Mouse (Mus musculus) embryonic facial prominence, embryonic 14.5 days (tissue): ENCODE measurements around the gene Pgghg. TPM values are rescaled to one million over a fixed set of nuclear protein-coding genes. Genes with fewer than 3 reads are reported as not detected.

ENCODE experiments used
- ATAC-seq: fragments of 200-750 bp; cut with Nextera tagmentation; 2 replicates; pipeline ENCODE4 v1.8.0; 2017; ENCODE audit warnings: low read depth, moderate number of reproducible peaks, moderate TSS enrichment
- DNase-seq: peaks from one replicate; pipeline ENCODE4 v3.0.0-alpha.2; 2015; ENCODE audit warnings: low spot score
- H3K27ac ChIP-seq: fragments of 300-500 bp; sonication (generic); replicated peaks from 2 replicates; pipeline ENCODE4 v1.5.1; 2014; ENCODE audit warnings: low read depth, mild to moderate bottlenecking, low read length, moderate library complexity
- H3K27me3 ChIP-seq: fragments of 300-500 bp; sonication (generic); replicated peaks from 2 replicates; pipeline ENCODE4 v1.6.1; 2014; ENCODE audit warnings: low read length; ENCODE audit not compliant: control insufficient read depth, insufficient read depth
- H3K36me3 ChIP-seq: fragments of 300-500 bp; sonication (generic); 2 replicates; pipeline ENCODE4 v1.6.1; 2014; ENCODE audit warnings: low read length, mixed read lengths; ENCODE audit not compliant: control insufficient read depth, insufficient read depth
- H3K4me1 ChIP-seq: fragments of 300-500 bp; sonication (generic); 2 replicates; pipeline ENCODE4 v1.6.1; 2014; ENCODE audit warnings: antibody characterized with exemption, low read length; ENCODE audit not compliant: control insufficient read depth, insufficient read depth
- H3K4me2 ChIP-seq: fragments of 300-500 bp; sonication (generic); 2 replicates; pipeline ENCODE4 v1.6.1; 2014; ENCODE audit warnings: low read depth, mild to moderate bottlenecking, low read length, moderate library complexity, mixed read lengths
- H3K4me3 ChIP-seq: fragments of 300-500 bp; sonication (generic); 2 replicates; pipeline ENCODE4 v1.5.1; 2014; ENCODE audit warnings: low read depth, mild to moderate bottlenecking, low read length
- H3K9ac ChIP-seq: fragments of 300-500 bp; sonication (generic); 2 replicates; pipeline ENCODE4 v1.6.1; 2014; ENCODE audit warnings: low read depth, mild to moderate bottlenecking, low read length, moderate library complexity, mixed read lengths
- H3K9me3 ChIP-seq: fragments of 300-500 bp; sonication (generic); 2 replicates; pipeline ENCODE4 v1.6.1; 2016; ENCODE audit warnings: low read length; ENCODE audit not compliant: control insufficient read depth
- WGBS: fragments of 180-500 bp; shearing (Covaris S2); extraction: QIAGEN DNeasy Blood & Tissue Kit; methylation state at CpG from one replicate; pipeline ENCODE4 v1.1.7; 2014; 5-methylcytosine and 5-hydroxymethylcytosine counted together
- polyA plus RNA-seq: library from polyadenylated mRNA; unstranded; fragments of >200 nt; fragmentation: Nextera tagmentation; extraction: Ambion mirVana; gene quantifications from 2 replicates; pipeline ENCODE4 v1.2.1, GENCODE M21; 2014

Gene Pgghg
- 22.7 and 25.5 TPM in 2 replicates for polyA plus RNA-seq

GRCm38 (mm10) chr7:140941222-140942051, at the start of gene Pgghg:
TSS of gene Pgghg (plus strand) at chr7:140941391.
- Histone ChIP-seq H3K27ac (peak within 1 kb of the TSS; percentile 97), H3K4me3 (peak within 1 kb of the TSS; percentile 56), H3K4me2 (peak within 1 kb of the TSS; percentile 78), H3K9me3 (no peaks in the 10 kb centered on the region), H3K4me1 (peaks cover 19% of the 10 kb centered on the region), H3K36me3 (peaks cover 17% of the 10 kb centered on the region), H3K9ac (peak within 1 kb of the TSS; percentile 83), H3K27me3 (no peaks in the 10 kb centered on the region)
- DNase-seq (peak; percentile 94), ATAC-seq (peak; percentile 90)
- 2% methylated on average over 33 of the region's 33 CpGs for WGBS

GRCm38 (mm10) chr7:140894031-140894430, 47.2 kb upstream of the Pgghg start:
- Histone ChIP-seq H3K36me3 (peaks cover 79% of the 10 kb centered on the region), H3K27ac (no peak overlapping the region), H3K4me1 (no peaks in the 10 kb centered on the region), H3K9ac (no peak overlapping the region), H3K27me3 (no peaks in the 10 kb centered on the region), H3K9me3 (no peaks in the 10 kb centered on the region), H3K4me2 (no peak overlapping the region), H3K4me3 (no peak overlapping the region)
- no peak for DNase-seq
- ATAC-seq: no peak
- 86% methylated on average over 7 of the region's 7 CpGs for WGBS

GRCm38 (mm10) chr7:140894611-140895010, 46.6 kb upstream of the Pgghg start:
- 98% methylated on average over 3 of the region's 3 CpGs for WGBS
- H3K36me3 ChIP-seq: peaks cover 78% of the 10 kb centered on the region
- no peak overlapping the region for H3K4me3 ChIP-seq
- no peaks in the 10 kb centered on the region for H3K4me1 ChIP-seq
- ATAC-seq (no peak), DNase-seq (no peak)
- H3K4me2 ChIP-seq: no peak overlapping the region
- no peaks in the 10 kb centered on the region for H3K9me3 ChIP-seq
- H3K27me3 ChIP-seq: no peaks in the 10 kb centered on the region
- H3K9ac ChIP-seq: no peak overlapping the region
- no peak overlapping the region for H3K27ac ChIP-seq

- no peak overlapping the region for H3K4me3 ChIP-seq
- ATAC-seq: peak; percentile 53; the same call in 1 of the 2 replicates
- H3K4me2 ChIP-seq: no peak overlapping the region
- 77% methylated on average over 7 of the region's 7 CpGs for WGBS
- H3K27ac ChIP-seq: no peak overlapping the region
- H3K27me3 ChIP-seq: no peaks in the 10 kb centered on the region
- DNase-seq: peak; percentile 26
- H3K9me3 ChIP-seq: no peaks in the 10 kb centered on the region
- H3K36me3 ChIP-seq: peaks cover 59% of the 10 kb centered on the region
- no peaks in the 10 kb centered on the region for H3K4me1 ChIP-seq
- H3K9ac ChIP-seq: no peak overlapping the region
These were observed 43.3 kb upstream of the Pgghg start for GRCm38 (mm10) chr7:140897863-140898262.

- no peak for DNase-seq
These were observed 42.1 kb upstream of the Pgghg start for GRCm38 (mm10) chr7:140899121-140899520.

GRCm38 (mm10) chr7:140900220-140900619, 41.0 kb upstream of the Pgghg start, which contains the start of gene Cox8b:
TSS of gene Cox8b (minus strand) at chr7:140900446.
- no peak within 1 kb of the TSS for H3K4me2 ChIP-seq
- H3K27me3 ChIP-seq: no peaks in the 10 kb centered on the region
- no peak within 1 kb of the TSS for H3K27ac ChIP-seq
- no peaks in the 10 kb centered on the region for H3K4me1 ChIP-seq
- no peak for ATAC-seq
- H3K9me3 ChIP-seq: no peaks in the 10 kb centered on the region
- peaks cover 39% of the 10 kb centered on the region for H3K36me3 ChIP-seq
- no peak for DNase-seq
- WGBS: 78% methylated on average over 10 of the region's 10 CpGs
- no peak within 1 kb of the TSS for H3K9ac ChIP-seq
- no peak within 1 kb of the TSS for H3K4me3 ChIP-seq

More at GRCm38 (mm10) chr7:140899121-140899520, 42.1 kb upstream of the Pgghg start:
- Histone ChIP-seq H3K9ac (no peak overlapping the region), H3K4me3 (no peak overlapping the region), H3K9me3 (no peaks in the 10 kb centered on the region), H3K4me2 (no peak overlapping the region), H3K36me3 (peaks cover 48% of the 10 kb centered on the region), H3K27me3 (no peaks in the 10 kb centered on the region), H3K4me1 (no peaks in the 10 kb centered on the region), H3K27ac (no peak overlapping the region)
- 85% methylated on average over 3 of the region's 3 CpGs for WGBS
- ATAC-seq: no peak

GRCm38 (mm10) chr7:140902036-140902875, 38.9 kb upstream of the Pgghg start:
- Histone ChIP-seq H3K27ac (no peak overlapping the region), H3K9ac (peak overlapping the region; percentile 48), H3K4me2 (no peak overlapping the region), H3K27me3 (no peaks in the 10 kb centered on the region), H3K4me1 (no peaks in the 10 kb centered on the region), H3K4me3 (no peak overlapping the region), H3K36me3 (peaks cover 22% of the 10 kb centered on the region), H3K9me3 (no peaks in the 10 kb centered on the region)
- peak; percentile 30 for DNase-seq
- ATAC-seq: peak; percentile 59; the same call in 1 of the 2 replicates
- 55% methylated on average over 15 of the region's 15 CpGs for WGBS

- Histone ChIP-seq H3K36me3 (peaks cover 13% of the 10 kb centered on the region), H3K27me3 (no peaks in the 10 kb centered on the region), H3K4me3 (no peak overlapping the region), H3K9ac (no peak overlapping the region; the same call in 1 of the 2 replicates), H3K27ac (no peak overlapping the region), H3K4me1 (no peaks in the 10 kb centered on the region), H3K9me3 (no peaks in the 10 kb centered on the region), H3K4me2 (no peak overlapping the region)
- WGBS: 19% methylated on average over 13 of the region's 13 CpGs
- peak; percentile 60 for DNase-seq
- peak; percentile 31 for ATAC-seq
These were observed 38.0 kb upstream of the Pgghg start for GRCm38 (mm10) chr7:140903212-140903611.
